Mouse (Mus musculus) heart, embryonic 14.5 days (tissue): Measurements from ENCODE around the gene Gosr1. TPM values are rescaled to one million over a fixed set of nuclear protein-coding genes. Genes with fewer than 3 reads are reported as not detected.

Experiments used
- ATAC-seq: fragments of 200-750 bp; cut with Nextera tagmentation; 2 replicates; pipeline ENCODE4 v1.8.0; 2017; ENCODE audit warnings: low read depth, moderate TSS enrichment; ENCODE audit not compliant: insufficient number of reproducible peaks, insufficient read depth, low FRiP score
- H3K27ac ChIP-seq, 2 experiments: fragments of 200-500 bp in 1 of 2; fragments of 300-500 bp in 1 of 2; sonication (generic) in 1 of 2; replicated peaks in 1 of 2; 2 replicates each; pipeline ENCODE4 v1.5.1; 2012 to 2014; ENCODE audit warnings: low read depth in 2 of 2, low read length in 2 of 2, control low read depth in 1 of 2, mild to moderate bottlenecking in 1 of 2, mixed read lengths in 1 of 2; ENCODE audit not compliant: control insufficient read depth in 1 of 2, insufficient read depth in 1 of 2
- H3K27me3 ChIP-seq: fragments of 300-500 bp; sonication (generic); 2 replicates; pipeline ENCODE4 v1.6.1; 2014; ENCODE audit warnings: mild to moderate bottlenecking, low read length, control low read depth; ENCODE audit not compliant: control insufficient read depth, insufficient read depth
- H3K36me3 ChIP-seq: fragments of 300-500 bp; sonication (generic); 2 replicates; pipeline ENCODE4 v1.6.1; 2014; ENCODE audit warnings: mild to moderate bottlenecking, control low read depth, low read length, mixed read lengths; ENCODE audit not compliant: control insufficient read depth, insufficient read depth
- H3K4me1 ChIP-seq, 2 experiments: fragments of 200-500 bp in 1 of 2; fragments of 300-500 bp in 1 of 2; sonication (generic) in 1 of 2; 2 replicates each; pipeline ENCODE4 v1.6.1; 2012 to 2014; ENCODE audit warnings: low read length in 2 of 2, control low read depth in 1 of 2, mixed read lengths in 1 of 2; ENCODE audit not compliant: control insufficient read depth in 2 of 2, insufficient read depth in 2 of 2
- H3K4me2 ChIP-seq: fragments of 300-500 bp; sonication (generic); 2 replicates; pipeline ENCODE4 v1.6.1; 2014; ENCODE audit warnings: mild to moderate bottlenecking, low read length
- H3K4me3 ChIP-seq, 2 experiments: fragments of 200-500 bp in 1 of 2; fragments of 300-500 bp in 1 of 2; sonication (generic) in 1 of 2; 2 replicates each; pipeline ENCODE4 v1.5.1; 2012 to 2014; ENCODE audit warnings: low read length in 2 of 2, mild to moderate bottlenecking in 2 of 2, control low read depth in 1 of 2, low read depth in 1 of 2, moderate library complexity in 1 of 2; ENCODE audit not compliant: control insufficient read depth in 1 of 2, insufficient read depth in 1 of 2
- H3K9ac ChIP-seq: fragments of 300-500 bp; sonication (generic); 2 replicates; pipeline ENCODE4 v1.6.1; 2014; ENCODE audit warnings: mild to moderate bottlenecking, low read length
- H3K9me3 ChIP-seq: fragments of 300-500 bp; sonication (generic); 2 replicates; pipeline ENCODE4 v1.6.1; 2016; ENCODE audit warnings: low read length, control low read depth; ENCODE audit not compliant: control insufficient read depth
- WGBS: fragments of 180-500 bp; shearing (Covaris S2); extraction: QIAGEN DNeasy Blood & Tissue Kit; methylation state at CpG from one replicate; pipeline ENCODE4 v1.1.7; 2014; 5-methylcytosine and 5-hydroxymethylcytosine counted together
- polyA plus RNA-seq: library from polyadenylated mRNA; unstranded; fragments of >200 nt; fragmentation: Nextera tagmentation; extraction: Ambion mirVana; gene quantifications from 2 replicates; pipeline ENCODE4 v1.2.1, GENCODE M21; 2014

Gene Gosr1
- polyA plus RNA-seq, 1 experiment from 2014 or later: 20.3 TPM

DNA sequence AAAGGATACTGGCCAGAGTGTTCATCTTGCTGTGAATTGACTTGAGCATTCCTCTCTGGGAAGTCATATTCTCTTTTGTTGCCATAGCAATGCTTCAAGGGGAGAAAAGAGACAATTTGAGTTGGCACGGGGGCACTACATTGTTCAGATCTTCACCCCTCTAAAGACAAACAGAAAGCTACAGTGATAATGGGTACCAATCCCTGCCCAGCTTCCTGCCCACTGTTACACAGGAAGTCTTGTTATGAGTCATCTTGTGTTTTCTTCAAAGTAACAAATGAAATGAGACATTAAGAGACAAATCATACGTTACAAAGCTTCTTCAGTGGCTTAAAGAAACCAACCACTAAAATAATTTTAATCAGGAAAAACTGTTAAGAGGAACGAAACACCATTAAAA is 28.8 kb downstream of the Gosr1 start:
- 71% methylated on average over 3 of the region's 3 CpGs for WGBS
- no peak overlapping the region for H3K4me2 ChIP-seq
- no peaks in the 10 kb centered on the region for H3K9me3 ChIP-seq
- H3K4me3 ChIP-seq: no peak overlapping the region
- H3K27me3 ChIP-seq: no peaks in the 10 kb centered on the region
- H3K4me1 ChIP-seq: no peaks in the 10 kb centered on the region
- ATAC-seq: no peak
- peaks cover 74% of the 10 kb centered on the region for H3K36me3 ChIP-seq
- H3K27ac ChIP-seq: peak overlapping the region in 1 of 2 experiments; percentile 10; a peak in 1 of 4 replicates
- H3K9ac ChIP-seq: no peak overlapping the region

DNA sequence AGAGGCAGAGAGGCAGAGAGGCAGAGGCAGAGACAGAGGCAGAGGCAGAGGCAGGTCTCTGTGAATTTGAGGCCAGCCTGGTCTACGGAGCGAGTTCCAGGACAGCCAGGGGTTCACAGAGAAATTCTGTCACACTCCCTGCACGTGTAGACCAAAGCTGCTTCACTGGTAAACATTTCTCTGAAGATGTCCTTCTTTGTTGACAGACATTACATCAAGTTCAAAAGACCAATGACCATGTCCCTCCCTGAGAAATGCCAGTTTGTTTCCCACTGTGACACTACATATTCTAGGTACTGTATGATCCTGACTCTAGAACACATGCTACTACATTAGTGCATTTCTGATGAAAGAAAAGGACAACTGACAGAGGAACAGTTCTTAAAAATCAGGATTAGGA is 32.7 kb downstream of the Gosr1 start:
- H3K4me1 ChIP-seq: no peaks in the 10 kb centered on the region
- H3K36me3 ChIP-seq: peaks cover 84% of the 10 kb centered on the region
- 82% methylated on average over 3 of the region's 3 CpGs for WGBS
- no peaks in the 10 kb centered on the region for H3K9me3 ChIP-seq
- peak overlapping the region; percentile 37 to 41 for H3K27ac ChIP-seq
- ATAC-seq: no peak
- H3K27me3 ChIP-seq: no peaks in the 10 kb centered on the region
- H3K4me3 ChIP-seq: no peak overlapping the region
- no peak overlapping the region for H3K4me2 ChIP-seq
- H3K9ac ChIP-seq: no peak overlapping the region

DNA sequence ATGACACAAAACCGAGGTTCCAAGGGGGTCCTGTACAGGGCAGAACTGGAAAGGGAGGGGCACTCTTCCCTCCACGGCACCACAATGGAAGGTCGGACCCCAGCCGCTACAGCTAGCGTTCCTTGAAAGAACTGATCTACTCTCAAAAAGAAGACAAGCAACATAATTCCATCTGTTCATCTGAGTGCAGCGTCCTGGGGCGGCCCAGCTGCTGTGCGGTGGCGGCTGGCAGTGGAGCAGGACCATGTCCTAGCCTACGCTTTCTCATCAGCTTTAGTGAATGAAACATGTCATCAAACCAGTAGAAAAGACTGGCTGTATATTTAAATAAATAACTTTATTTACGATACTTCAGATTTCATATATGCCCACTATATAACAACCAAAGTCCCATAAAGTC is 35.3 kb downstream of the Gosr1 start:
- no peak overlapping the region for H3K4me3 ChIP-seq
- whole genome bisulfite sequencing: 89% methylated on average over 11 of the region's 11 CpGs
- ATAC-seq: no peak
- H3K4me2 ChIP-seq: no peak overlapping the region
- H3K9me3 ChIP-seq: no peaks in the 10 kb centered on the region
- H3K36me3 ChIP-seq: peaks cover 60% of the 10 kb centered on the region
- H3K4me1 ChIP-seq: no peaks in the 10 kb centered on the region
- no peak overlapping the region for H3K27ac ChIP-seq
- no peaks in the 10 kb centered on the region for H3K27me3 ChIP-seq
- H3K9ac ChIP-seq: no peak overlapping the region

DNA sequence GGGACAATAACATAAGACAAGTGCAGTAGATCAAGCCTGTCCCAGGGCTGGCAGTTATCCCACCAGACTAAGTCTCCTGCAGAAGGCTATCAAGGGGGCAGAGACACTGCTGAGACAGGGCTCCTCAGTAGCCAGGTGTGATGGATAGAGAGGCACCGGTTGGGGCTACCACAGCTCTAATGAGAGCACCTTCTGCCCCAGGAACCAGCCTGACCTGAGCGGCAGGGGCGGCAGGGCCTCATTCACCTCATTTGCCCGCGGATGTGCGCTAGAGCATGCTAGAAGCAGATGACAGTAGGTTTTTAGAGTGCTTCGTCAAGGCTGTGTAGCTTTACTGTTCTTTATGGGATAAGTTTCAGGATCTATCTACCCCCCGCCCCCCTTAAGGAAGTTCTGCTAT is 39.5 kb downstream of the Gosr1 start:
- H3K4me1 ChIP-seq: no peaks in the 10 kb centered on the region
- no peak overlapping the region for H3K9ac ChIP-seq
- no peaks in the 10 kb centered on the region for H3K27me3 ChIP-seq
- no peak overlapping the region for H3K27ac ChIP-seq
- no peak overlapping the region for H3K4me2 ChIP-seq
- WGBS: 82% methylated on average over 8 of the region's 8 CpGs
- no peak for ATAC-seq
- H3K36me3 ChIP-seq: peaks cover 22% of the 10 kb centered on the region
- H3K9me3 ChIP-seq: no peaks in the 10 kb centered on the region
- H3K4me3 ChIP-seq: no peak overlapping the region

DNA sequence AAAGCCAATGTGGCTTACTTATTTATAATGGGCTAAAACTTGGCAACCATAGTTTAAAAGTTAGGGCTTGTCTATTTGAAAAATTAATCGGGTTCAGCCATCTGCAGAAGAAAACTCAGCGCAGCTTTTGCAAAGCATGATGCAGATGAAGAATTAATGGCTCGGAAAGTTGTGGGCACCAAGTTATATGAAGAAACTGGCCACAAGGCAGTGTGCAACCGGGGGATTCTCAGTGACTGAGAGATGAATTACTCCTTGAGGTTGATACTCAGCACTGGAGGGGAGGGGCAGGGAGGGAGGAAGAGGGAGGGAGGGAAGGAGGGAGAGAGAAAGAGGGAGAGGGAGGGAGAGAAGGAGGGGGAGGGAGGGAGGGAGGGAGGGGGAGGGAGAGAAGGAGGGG is 46.4 kb downstream of the Gosr1 start:
- H3K27me3 ChIP-seq: no peaks in the 10 kb centered on the region
- no peaks in the 10 kb centered on the region for H3K36me3 ChIP-seq
- no peaks in the 10 kb centered on the region for H3K9me3 ChIP-seq
- H3K4me2 ChIP-seq: no peak overlapping the region
- ATAC-seq: no peak
- no peak overlapping the region for H3K9ac ChIP-seq
- no peak overlapping the region for H3K4me3 ChIP-seq
- 68% methylated on average over 4 of the region's 4 CpGs for WGBS
- H3K4me1 ChIP-seq: no peaks in the 10 kb centered on the region
- H3K27ac ChIP-seq: no peak overlapping the region

DNA sequence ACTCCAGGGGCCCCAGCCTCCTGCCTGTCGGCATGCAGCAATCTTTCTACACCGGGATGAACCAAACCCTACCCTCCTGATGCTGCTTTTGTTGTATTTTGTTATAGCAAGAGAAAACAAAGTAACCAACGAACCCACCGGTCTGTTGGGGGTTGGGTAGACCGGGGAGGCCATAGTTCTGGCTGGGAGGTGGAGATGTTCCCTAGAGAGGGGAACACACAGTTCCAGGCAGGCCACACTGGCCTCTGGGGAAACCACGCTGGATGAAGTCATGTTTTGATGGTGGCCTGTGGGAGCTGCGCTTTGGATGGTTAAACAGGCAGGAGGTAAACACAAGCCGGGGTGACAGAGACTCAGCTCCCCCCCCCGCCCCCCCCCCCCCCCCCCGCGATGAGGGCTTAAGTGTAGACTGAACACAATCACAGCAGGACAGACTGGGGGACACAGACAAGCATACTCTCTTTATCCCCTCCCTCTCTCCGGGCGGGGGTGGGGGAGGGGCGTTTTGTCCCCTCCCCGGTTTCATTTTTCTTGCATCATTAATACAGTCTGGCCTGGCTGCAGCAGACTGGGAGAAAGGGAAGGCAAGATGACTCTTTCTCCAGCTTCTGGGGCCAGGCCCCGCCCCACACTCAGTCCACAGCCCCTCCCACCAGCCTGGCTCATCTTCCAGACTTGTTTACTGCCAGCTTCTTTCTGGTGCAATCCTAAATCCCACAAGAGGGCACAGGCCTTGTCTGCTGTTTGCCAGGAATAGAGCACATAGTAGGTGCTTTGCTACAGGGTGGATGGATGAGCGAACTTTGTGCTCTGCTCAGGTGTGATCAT is 53.5 kb downstream of the Gosr1 start:
- Histone ChIP-seq H3K4me1 (peaks cover 0 to 4% of the 10 kb centered on the region in 2 experiments; a peak in 1 of 4 replicates), H3K9me3 (0 out of 2 replicates have a peak, but pooled peaks cover 3% of the 10 kb centered on the region), H3K36me3 (no peaks in the 10 kb centered on the region), H3K9ac (no peak overlapping the region), H3K27me3 (no peaks in the 10 kb centered on the region), H3K4me3 (no peak overlapping the region), H3K4me2 (no peak overlapping the region), H3K27ac (no peak overlapping the region)
- WGBS: 30% methylated on average over 13 of the region's 17 CpGs
- no peak for ATAC-seq

DNA sequence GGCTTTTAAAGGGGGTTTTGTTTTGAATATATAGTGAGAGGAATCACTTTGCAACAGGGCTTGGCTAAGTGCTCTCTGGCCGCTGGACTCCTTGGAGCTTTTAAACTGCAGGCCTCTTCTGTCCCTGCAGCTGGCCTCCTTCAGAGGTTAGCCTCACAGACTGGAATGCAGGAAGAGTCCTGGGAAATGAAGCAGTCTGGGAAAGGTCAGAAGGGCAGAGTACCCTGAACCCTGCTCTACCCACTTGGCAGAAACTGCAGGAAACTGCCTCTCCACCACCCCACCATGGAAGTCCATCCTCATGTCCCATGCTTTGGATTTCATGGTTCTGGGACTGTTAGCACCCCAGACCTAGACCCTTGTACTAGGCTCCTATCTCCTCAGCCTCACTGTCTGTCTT is 54.5 kb downstream of the Gosr1 start:
- WGBS: 30% methylated on average over 1 of the region's 1 CpGs
- ATAC-seq: no peak

More for the DNA sequence above, 54.5 kb downstream of the Gosr1 start:
- Histone ChIP-seq H3K4me1 (peaks cover 0 to 4% of the 10 kb centered on the region in 2 experiments; a peak in 1 of 4 replicates), H3K9me3 (0 out of 2 replicates have a peak, but pooled peaks cover 3% of the 10 kb centered on the region), H3K36me3 (no peaks in the 10 kb centered on the region), H3K27ac (no peak overlapping the region), H3K27me3 (no peaks in the 10 kb centered on the region), H3K4me3 (no peak overlapping the region), H3K9ac (no peak overlapping the region), H3K4me2 (no peak overlapping the region)
